Mouse (Mus musculus) hindbrain, embryonic 13.5 days (tissue): Measurements from ENCODE around the gene Glb1l. TPM values are rescaled to one million over a fixed set of nuclear protein-coding genes. Genes with fewer than 3 reads are reported as not detected.
A peak's percentile ranks its signal among the peaks of the same experiment; 100 is the strongest.

Experiments used
- ATAC-seq: fragments of 200-750 bp; cut with Nextera tagmentation; 2 replicates; pipeline ENCODE4 v1.8.0; 2017; ENCODE audit warnings: moderate TSS enrichment; ENCODE audit not compliant: low FRiP score
- H3K27ac ChIP-seq: fragments of 300-500 bp; sonication (generic); 2 replicates; pipeline ENCODE4 v1.5.1; 2015; ENCODE audit warnings: inconsistent platforms, mild to moderate bottlenecking, moderate library complexity
- H3K27me3 ChIP-seq: fragments of 300-500 bp; sonication (generic); 2 replicates; pipeline ENCODE4 v1.6.1; 2015; ENCODE audit warnings: mild to moderate bottlenecking, inconsistent platforms
- H3K36me3 ChIP-seq: fragments of 300-500 bp; sonication (generic); 2 replicates; pipeline ENCODE4 v1.6.1; 2015; ENCODE audit warnings: mild to moderate bottlenecking, inconsistent platforms
- H3K4me1 ChIP-seq: fragments of 300-500 bp; sonication (generic); replicated peaks from 2 replicates; pipeline ENCODE4 v1.6.1; 2015; ENCODE audit warnings: inconsistent platforms
- H3K4me2 ChIP-seq: fragments of 300-500 bp; sonication (generic); 2 replicates; pipeline ENCODE4 v1.6.1; 2015; ENCODE audit warnings: inconsistent platforms, mild to moderate bottlenecking, moderate library complexity
- H3K4me3 ChIP-seq: fragments of 300-500 bp; sonication (generic); 2 replicates; pipeline ENCODE4 v1.5.1; 2015; ENCODE audit warnings: mild to moderate bottlenecking, inconsistent platforms
- H3K9ac ChIP-seq: fragments of 300-500 bp; sonication (generic); 2 replicates; pipeline ENCODE4 v1.6.1; 2015; ENCODE audit warnings: mild to moderate bottlenecking, inconsistent platforms
- H3K9me3 ChIP-seq: fragments of 300-500 bp; sonication (generic); 2 replicates; pipeline ENCODE4 v1.6.1; 2016; ENCODE audit warnings: inconsistent platforms
- WGBS: fragments of 180-500 bp; shearing (Covaris S2); methylation state at CpG from one replicate; pipeline ENCODE4 v1.1.7; 2015; 5-methylcytosine and 5-hydroxymethylcytosine counted together
- polyA plus RNA-seq: library from polyadenylated mRNA; unstranded; fragments of >200 nt; fragmentation: Nextera tagmentation; extraction: Ambion mirVana; gene quantifications from 2 replicates; pipeline ENCODE4 v1.2.1, GENCODE M21; 2015

Gene Glb1l
- polyA plus RNA-seq, 1 experiment from 2014 or later = 19.9 TPM

- Histone ChIP-seq H3K27ac (no peak overlapping the region), H3K27me3 (peaks cover 44% of the 10 kb centered on the region), H3K9ac (no peak overlapping the region), H3K36me3 (peaks cover 45% of the 10 kb centered on the region), H3K4me3 (no peak overlapping the region), H3K4me1 (peaks cover 56% of the 10 kb centered on the region), H3K4me2 (no peak overlapping the region), H3K9me3 (no peaks in the 10 kb centered on the region)
- WGBS = 85% methylated on average over 5 of the region's 5 CpGs
- ATAC-seq = no peak
Measured at GRCm38 (mm10) chr1:75214886-75215285, 4.3 kb upstream of the Glb1l start.

GRCm38 (mm10) chr1:75214442-75214841 is 3.8 kb upstream of the Glb1l start:
- Histone ChIP-seq H3K4me1 (peaks cover 56% of the 10 kb centered on the region), H3K4me3 (no peak overlapping the region), H3K9ac (no peak overlapping the region), H3K27me3 (peaks cover 41% of the 10 kb centered on the region), H3K36me3 (peaks cover 45% of the 10 kb centered on the region), H3K4me2 (no peak overlapping the region), H3K27ac (no peak overlapping the region), H3K9me3 (no peaks in the 10 kb centered on the region)
- 78% methylated on average over 2 of the region's 2 CpGs for WGBS
- ATAC-seq = no peak

GRCm38 (mm10) chr1:75213096-75213495 is 2.5 kb upstream of the Glb1l start:
- Histone ChIP-seq H3K36me3 (peaks cover 45% of the 10 kb centered on the region), H3K4me1 (peaks cover 54% of the 10 kb centered on the region), H3K9ac (no peak overlapping the region), H3K27me3 (peaks cover 33% of the 10 kb centered on the region), H3K4me2 (no peak overlapping the region), H3K27ac (no peak overlapping the region), H3K4me3 (no peak overlapping the region), H3K9me3 (no peaks in the 10 kb centered on the region)
- 94% methylated on average over 7 of the region's 7 CpGs for WGBS
- no peak for ATAC-seq

- ATAC-seq = no peak
- H3K9me3 ChIP-seq = no peaks in the 10 kb centered on the region
- peaks cover 50% of the 10 kb centered on the region for H3K4me1 ChIP-seq
- peak overlapping the region; percentile 98; the same call in 1 of the 2 replicates for H3K4me2 ChIP-seq
- peaks cover 45% of the 10 kb centered on the region for H3K36me3 ChIP-seq
- no peak overlapping the region for H3K9ac ChIP-seq
- peaks cover 28% of the 10 kb centered on the region for H3K27me3 ChIP-seq
- WGBS = 84% methylated on average over 4 of the region's 4 CpGs
- no peak overlapping the region for H3K4me3 ChIP-seq
- H3K27ac ChIP-seq = no peak overlapping the region
Measured at GRCm38 (mm10) chr1:75212542-75212941, 1.9 kb upstream of the Glb1l start.

GRCm38 (mm10) chr1:75211141-75211708 is 612 bp upstream of the Glb1l start:
- WGBS = 11% methylated on average over 17 of the region's 17 CpGs
- H3K9ac ChIP-seq = peak overlapping the region; percentile 94
- peaks cover 45% of the 10 kb centered on the region for H3K36me3 ChIP-seq
- H3K4me3 ChIP-seq = peak overlapping the region; percentile 95
- H3K27me3 ChIP-seq = peaks cover 15% of the 10 kb centered on the region
- peaks cover 50% of the 10 kb centered on the region for H3K4me1 ChIP-seq
- peak; percentile 52 for ATAC-seq
- no peak overlapping the region for H3K27ac ChIP-seq
- peak overlapping the region; percentile 98 for H3K4me2 ChIP-seq
- no peaks in the 10 kb centered on the region for H3K9me3 ChIP-seq

- Histone ChIP-seq H3K4me2 (peak overlapping the region; percentile 98), H3K4me1 (peaks cover 50% of the 10 kb centered on the region), H3K27ac (no peak overlapping the region), H3K9ac (peak overlapping the region; percentile 64), H3K4me3 (peak overlapping the region; percentile 95), H3K27me3 (0 out of 2 replicates have a peak, but pooled peaks cover 7% of the 10 kb centered on the region), H3K9me3 (no peaks in the 10 kb centered on the region), H3K36me3 (peaks cover 24% of the 10 kb centered on the region)
- WGBS = 17% methylated on average over 34 of the region's 34 CpGs
- ATAC-seq = no peak
Measured at GRCm38 (mm10) chr1:75208967-75209678, 1.5 kb downstream of the Glb1l start.

GRCm38 (mm10) chr1:75201236-75201635 is 9.4 kb downstream of the Glb1l start:
- Histone ChIP-seq H3K4me3 (no peak overlapping the region), H3K27ac (no peak overlapping the region), H3K9ac (no peak overlapping the region), H3K27me3 (no peaks in the 10 kb centered on the region), H3K36me3 (peaks cover 47% of the 10 kb centered on the region), H3K9me3 (no peaks in the 10 kb centered on the region), H3K4me1 (no peaks in the 10 kb centered on the region), H3K4me2 (no peak overlapping the region)
- whole genome bisulfite sequencing = 77% methylated on average over 1 of the region's 1 CpGs
- ATAC-seq = no peak

GRCm38 (mm10) chr1:75192452-75192851 is 18.2 kb downstream of the Glb1l start:
- H3K4me1 ChIP-seq = peaks cover 27% of the 10 kb centered on the region
- H3K36me3 ChIP-seq = peaks cover 52% of the 10 kb centered on the region
- H3K9me3 ChIP-seq = no peaks in the 10 kb centered on the region
- H3K27me3 ChIP-seq = no peaks in the 10 kb centered on the region
- peak overlapping the region; percentile 94 for H3K4me2 ChIP-seq
- peak overlapping the region; percentile 96 for H3K27ac ChIP-seq
- peak overlapping the region; percentile 78 for H3K4me3 ChIP-seq
- ATAC-seq = peak; percentile 4; the same call in 1 of the 2 replicates
- peak overlapping the region; percentile 85 for H3K9ac ChIP-seq
- under 1% methylated on average over 19 of the region's 19 CpGs for WGBS

GRCm38 (mm10) chr1:75191622-75192402 is 18.8 kb downstream of the Glb1l start, which contains the start of the genes Ankzf1 and Atg9a:
Gene Ankzf1 (plus strand): TSS chr1:75192151.
Gene Atg9a (minus strand): TSS chr1:75192196.
- Histone ChIP-seq H3K27me3 (no peaks in the 10 kb centered on the region), H3K36me3 (peaks cover 52% of the 10 kb centered on the region), H3K4me1 (peaks cover 27% of the 10 kb centered on the region), H3K4me3 (peak within 1 kb of the TSS; percentile 78), H3K9ac (peak within 1 kb of the TSS; percentile 93), H3K4me2 (peak within 1 kb of the TSS; percentile 94), H3K9me3 (no peaks in the 10 kb centered on the region), H3K27ac (peak within 1 kb of the TSS; percentile 96)
- peak; percentile 99 for ATAC-seq
- WGBS = under 1% methylated on average over 55 of the region's 56 CpGs

GRCm38 (mm10) chr1:75191258-75191621 is 19.4 kb downstream of the Glb1l start:
- H3K9ac ChIP-seq = peak overlapping the region; percentile 93
- 48% methylated on average over 5 of the region's 5 CpGs for WGBS
- H3K27ac ChIP-seq = peak overlapping the region; percentile 96
- ATAC-seq = no peak
- H3K27me3 ChIP-seq = no peaks in the 10 kb centered on the region
- peaks cover 52% of the 10 kb centered on the region for H3K36me3 ChIP-seq
- no peaks in the 10 kb centered on the region for H3K9me3 ChIP-seq
- H3K4me3 ChIP-seq = peak overlapping the region; percentile 78
- peaks cover 27% of the 10 kb centered on the region for H3K4me1 ChIP-seq
- H3K4me2 ChIP-seq = peak overlapping the region; percentile 92

GRCm38 (mm10) chr1:75190577-75190976 is 20.0 kb downstream of the Glb1l start:
- H3K27me3 ChIP-seq = no peaks in the 10 kb centered on the region
- peaks cover 52% of the 10 kb centered on the region for H3K36me3 ChIP-seq
- H3K4me3 ChIP-seq = peak overlapping the region; percentile 78
- H3K9ac ChIP-seq = peak overlapping the region; percentile 93
- H3K27ac ChIP-seq = no peak overlapping the region
- H3K9me3 ChIP-seq = no peaks in the 10 kb centered on the region
- whole genome bisulfite sequencing = 80% methylated on average over 2 of the region's 2 CpGs
- peak overlapping the region; percentile 92 for H3K4me2 ChIP-seq
- H3K4me1 ChIP-seq = peaks cover 27% of the 10 kb centered on the region
- no peak for ATAC-seq

GRCm38 (mm10) chr1:75187914-75188483 is 22.6 kb downstream of the Glb1l start:
- Histone ChIP-seq H3K4me1 (peaks cover 19% of the 10 kb centered on the region), H3K9ac (no peak overlapping the region), H3K27ac (no peak overlapping the region), H3K4me2 (no peak overlapping the region), H3K36me3 (peaks cover 68% of the 10 kb centered on the region), H3K4me3 (no peak overlapping the region), H3K27me3 (no peaks in the 10 kb centered on the region), H3K9me3 (no peaks in the 10 kb centered on the region)
- WGBS = 93% methylated on average over 2 of the region's 2 CpGs
- no peak for ATAC-seq
